Mouse (Mus musculus): Measurements from ENCODE around the gene Ddn. TPM values are rescaled to one million over a fixed set of nuclear protein-coding genes. Genes with fewer than 3 reads are reported as not detected.

Gene Ddn
- total RNA-seq, 1 experiment = 0.22 TPM

GRCm38 (mm10) chr15:98772511-98773211 lies 36.6 kb downstream of the Ddn start:
- Histone ChIP-seq H3K4me3 (ENCODE audit: insufficient read depth in 1 of 2, low read depth in 1 of 2, low read length in 2 of 2, poor library complexity in 1 of 2, severe bottlenecking in 1 of 2) (peak overlapping the region; percentile 26 to 33; a peak in 3 of 4 replicates), H3K27ac (ENCODE audit: insufficient read depth, low read depth, low read length, poor library complexity, severe bottlenecking) (no peak overlapping the region), H3K36me3 (ENCODE audit: control insufficient read depth, insufficient read depth, low read length, poor library complexity, severe bottlenecking) (no peaks in the 10 kb centered on the region), H3K4me1 (ENCODE audit: control insufficient read depth in 2 of 2, insufficient read depth in 2 of 2, low read length in 2 of 2, poor library complexity in 1 of 2) (peaks cover 0 to 14% of the 10 kb centered on the region in 2 experiments; a peak in 2 of 4 replicates), H3K9ac (ENCODE audit: insufficient read depth, low read depth, low read length, poor library complexity, severe bottlenecking) (peak overlapping the region; percentile 22; the same call in 1 of the 2 replicates), H3K9me3 (ENCODE audit: control insufficient read depth, insufficient read depth, low read depth, low read length) (no peaks in the 10 kb centered on the region)
- TF ChIP-seq CHD2 (IDR thresholded peaks at IDR 0.05; ENCODE audit: low read depth, low read length) (no peak), HCFC1 (IDR thresholded peaks at IDR 0.05; ENCODE audit: borderline replicate concordance, insufficient read depth, low read length) (no peak), ZC3H11A (IDR thresholded peaks at IDR 0.05; ENCODE audit: borderline replicate concordance, low read depth, low read length) (no peak), MAFK (IDR thresholded peaks at IDR 0.05; ENCODE audit: insufficient read depth, low read depth, low read length) (no peak), ZNF384 (IDR thresholded peaks at IDR 0.05; ENCODE audit: low read depth, low read length) (no peak)
- in situ Hi-C loops (cut with MboI; ENCODE audit: low sequenced_read_pairs in 2 of 2, unreplicated experiment in 2 of 2) = no loop called here
- no peak for DNase-seq (ENCODE audit: low read depth, low spot score)

- no peak for TF ChIP-seq ZC3H11A (IDR thresholded peaks at IDR 0.05; ENCODE audit: borderline replicate concordance, low read depth, low read length)
- no peak for TF ChIP-seq CHD2 (IDR thresholded peaks at IDR 0.05; ENCODE audit: low read depth, low read length)
- TF ChIP-seq HCFC1 (IDR thresholded peaks at IDR 0.05; ENCODE audit: borderline replicate concordance, insufficient read depth, low read length) = no peak
- no peak for TF ChIP-seq MAFK (IDR thresholded peaks at IDR 0.05; ENCODE audit: insufficient read depth, low read depth, low read length)
- TF ChIP-seq ZNF384 (IDR thresholded peaks at IDR 0.05; ENCODE audit: low read depth, low read length) = no peak
- DNase-seq (ENCODE audit: low read depth, low spot score) = no peak
- in situ Hi-C loops (cut with MboI; ENCODE audit: low sequenced_read_pairs in 2 of 2, unreplicated experiment in 2 of 2) = no loop called here
Observed at GRCm38 (mm10) chr15:98771813-98772425, 37.4 kb downstream of the Ddn start.

DNA sequence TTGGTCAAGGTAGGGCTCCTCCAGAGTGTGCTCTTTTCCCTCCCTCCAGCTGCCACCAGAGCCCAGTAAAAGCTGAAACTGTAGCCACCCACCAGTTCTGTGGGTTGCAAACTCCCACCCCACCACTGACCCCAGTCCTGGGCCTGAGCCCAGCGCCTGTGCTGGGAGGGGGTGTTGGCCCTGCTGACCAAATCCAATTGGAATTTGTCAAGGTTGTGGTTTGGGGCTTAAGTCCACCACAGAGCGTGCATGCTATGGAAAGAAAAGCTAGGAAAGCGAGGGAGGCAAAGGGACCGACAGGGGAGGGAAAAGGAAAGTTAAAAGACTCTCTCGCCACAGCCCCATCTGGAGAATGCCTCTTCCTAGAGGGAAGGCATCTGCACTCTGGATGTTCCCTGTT lies 41.0 kb downstream of the Ddn start:
- no peak overlapping the region for H3K27ac ChIP-seq (ENCODE audit: insufficient read depth, low read depth, low read length, poor library complexity, severe bottlenecking)
- TF ChIP-seq ZC3H11A (IDR thresholded peaks at IDR 0.05; ENCODE audit: borderline replicate concordance, low read depth, low read length) (no peak), ZNF384 (IDR thresholded peaks at IDR 0.05; ENCODE audit: low read depth, low read length) (no peak), MAFK (IDR thresholded peaks at IDR 0.05; ENCODE audit: insufficient read depth, low read depth, low read length) (no peak)
- in situ Hi-C loops (cut with MboI; ENCODE audit: low sequenced_read_pairs in 2 of 2, unreplicated experiment in 2 of 2) = no loop called here

More at GRCm38 (mm10) chr15:98771813-98772425, 37.4 kb downstream of the Ddn start:
- Histone ChIP-seq H3K27ac (ENCODE audit: insufficient read depth, low read depth, low read length, poor library complexity, severe bottlenecking) (no peak overlapping the region), H3K4me3 (ENCODE audit: insufficient read depth in 1 of 2, low read depth in 1 of 2, low read length in 2 of 2, poor library complexity in 1 of 2, severe bottlenecking in 1 of 2) (peak overlapping the region; percentile 26 to 33; a peak in 3 of 4 replicates), H3K9me3 (ENCODE audit: control insufficient read depth, insufficient read depth, low read depth, low read length) (no peaks in the 10 kb centered on the region), H3K36me3 (ENCODE audit: control insufficient read depth, insufficient read depth, low read length, poor library complexity, severe bottlenecking) (no peaks in the 10 kb centered on the region), H3K4me1 (ENCODE audit: control insufficient read depth in 2 of 2, insufficient read depth in 2 of 2, low read length in 2 of 2, poor library complexity in 1 of 2) (peaks cover 0 to 12% of the 10 kb centered on the region in 2 experiments; a peak in 2 of 4 replicates), H3K9ac (ENCODE audit: insufficient read depth, low read depth, low read length, poor library complexity, severe bottlenecking) (no peak overlapping the region)

DNA sequence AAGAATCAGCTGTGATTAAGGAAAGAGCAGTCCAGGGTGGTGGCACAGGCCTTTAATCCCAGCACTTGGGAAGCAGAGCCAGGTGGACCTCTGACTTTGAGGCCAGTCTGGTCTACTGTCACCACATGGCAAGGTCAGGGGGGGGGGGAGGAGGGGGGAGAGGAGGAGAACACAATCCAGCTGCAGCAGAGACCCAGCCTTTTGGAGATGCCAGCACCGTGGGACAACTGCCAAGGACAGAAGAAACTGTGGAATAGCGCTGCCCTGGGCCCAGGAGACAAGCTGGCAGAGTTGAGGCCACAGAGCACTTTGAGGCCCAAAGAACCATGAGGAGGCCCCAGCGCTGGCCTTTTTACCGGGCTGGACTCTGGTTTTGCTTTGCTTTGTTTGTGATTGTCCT lies 43.4 kb downstream of the Ddn start:
- no peak overlapping the region for H3K27ac ChIP-seq (ENCODE audit: insufficient read depth, low read depth, low read length, poor library complexity, severe bottlenecking)
- H3K36me3 ChIP-seq (ENCODE audit: control insufficient read depth, insufficient read depth, low read length, poor library complexity, severe bottlenecking) = no peaks in the 10 kb centered on the region; the same call in 1 of the 2 replicates
- H3K9me3 ChIP-seq (ENCODE audit: control insufficient read depth, insufficient read depth, low read depth, low read length) = no peaks in the 10 kb centered on the region
- in situ Hi-C loops (cut with MboI; ENCODE audit: low sequenced_read_pairs in 2 of 2, unreplicated experiment in 2 of 2) = no loop called here
- TF ChIP-seq MAFK (IDR thresholded peaks at IDR 0.05; ENCODE audit: insufficient read depth, low read depth, low read length) (no peak), ZNF384 (IDR thresholded peaks at IDR 0.05; ENCODE audit: low read depth, low read length) (no peak), CHD2 (IDR thresholded peaks at IDR 0.05; ENCODE audit: low read depth, low read length) (no peak), ZC3H11A (IDR thresholded peaks at IDR 0.05; ENCODE audit: borderline replicate concordance, low read depth, low read length) (no peak), HCFC1 (IDR thresholded peaks at IDR 0.05; ENCODE audit: borderline replicate concordance, insufficient read depth, low read length) (no peak)
- H3K4me1 ChIP-seq (ENCODE audit: control insufficient read depth in 2 of 2, insufficient read depth in 2 of 2, low read length in 2 of 2, poor library complexity in 1 of 2) = peaks cover 2 to 3% of the 10 kb centered on the region in 2 experiments; a peak in 2 of 4 replicates
- H3K9ac ChIP-seq (ENCODE audit: insufficient read depth, low read depth, low read length, poor library complexity, severe bottlenecking) = no peak overlapping the region
- H3K4me3 ChIP-seq (ENCODE audit: insufficient read depth in 1 of 2, low read depth in 1 of 2, low read length in 2 of 2, poor library complexity in 1 of 2, severe bottlenecking in 1 of 2) = no peak overlapping the region
- no peak for DNase-seq (ENCODE audit: low read depth, low spot score)

More for the DNA sequence above, 41.0 kb downstream of the Ddn start:
- no peak for DNase-seq (ENCODE audit: low read depth, low spot score)
- Histone ChIP-seq H3K9me3 (ENCODE audit: control insufficient read depth, insufficient read depth, low read depth, low read length) (no peaks in the 10 kb centered on the region), H3K4me1 (ENCODE audit: control insufficient read depth in 2 of 2, insufficient read depth in 2 of 2, low read length in 2 of 2, poor library complexity in 1 of 2) (peaks cover 0 to 7% of the 10 kb centered on the region in 2 experiments; a peak in 2 of 4 replicates), H3K36me3 (ENCODE audit: control insufficient read depth, insufficient read depth, low read length, poor library complexity, severe bottlenecking) (no peaks in the 10 kb centered on the region), H3K4me3 (ENCODE audit: insufficient read depth in 1 of 2, low read depth in 1 of 2, low read length in 2 of 2, poor library complexity in 1 of 2, severe bottlenecking in 1 of 2) (no peak overlapping the region), H3K9ac (ENCODE audit: insufficient read depth, low read depth, low read length, poor library complexity, severe bottlenecking) (no peak overlapping the region)

Measured in ES-E14 (cell line).